Mouse (Mus musculus) bone marrow macrophage, adult 2 months (primary cell): ENCODE data around the gene D1Ertd622e. TPM values are rescaled to one million over a fixed set of nuclear protein-coding genes. Genes with fewer than 3 reads are reported as not detected.

Source experiments
- H3K27ac ChIP-seq: 2 replicates; pipeline ENCODE4 v1.5.1; 2012; ENCODE audit warnings: low read depth, low read length; ENCODE audit not compliant: insufficient read depth
- H3K4me1 ChIP-seq: 2 replicates; pipeline ENCODE4 v1.6.1; 2012; ENCODE audit warnings: low read length; ENCODE audit not compliant: control insufficient read depth, insufficient read depth
- H3K4me3 ChIP-seq: 2 replicates; pipeline ENCODE4 v1.5.1; 2012; ENCODE audit warnings: mild to moderate bottlenecking, low read length, moderate library complexity; ENCODE audit not compliant: insufficient read depth
- CTCF ChIP-seq: IDR thresholded peaks from 2 replicates; pipeline ENCODE4 v1.5.1; 2012; ENCODE audit warnings: low read depth, mild to moderate bottlenecking, low read length, moderate library complexity
- POLR2A ChIP-seq: IDR thresholded peaks from 2 replicates; pipeline ENCODE4 v1.6.1; 2012; ENCODE audit warnings: mild to moderate bottlenecking, low read depth, low read length, borderline replicate concordance
- polyA plus RNA-seq: library from polyadenylated mRNA; stranded (reverse); fragments of >200 nt; gene quantifications from 2 replicates; pipeline ENCODE4 v1.2.4, GENCODE M21; 2012; ENCODE audit not compliant: missing spikeins, insufficient read depth, insufficient read length

D1Ertd622e gene
- polyA plus RNA-seq = 96.0 and 102 TPM in 2 replicates

- no peak for TF ChIP-seq CTCF
- TF ChIP-seq POLR2A = no peak
- peak within 1 kb of the TSS; percentile 89 for H3K4me3 ChIP-seq
- peak within 1 kb of the TSS; percentile 100 for H3K27ac ChIP-seq
- H3K4me1 ChIP-seq = peaks cover 18% of the 10 kb centered on the region
These were observed at the start of gene D1Ertd622e for GRCm38 (mm10) chr1:97661406-97662241. TSS of gene D1Ertd622e (minus strand) at chr1:97662074.

DNA sequence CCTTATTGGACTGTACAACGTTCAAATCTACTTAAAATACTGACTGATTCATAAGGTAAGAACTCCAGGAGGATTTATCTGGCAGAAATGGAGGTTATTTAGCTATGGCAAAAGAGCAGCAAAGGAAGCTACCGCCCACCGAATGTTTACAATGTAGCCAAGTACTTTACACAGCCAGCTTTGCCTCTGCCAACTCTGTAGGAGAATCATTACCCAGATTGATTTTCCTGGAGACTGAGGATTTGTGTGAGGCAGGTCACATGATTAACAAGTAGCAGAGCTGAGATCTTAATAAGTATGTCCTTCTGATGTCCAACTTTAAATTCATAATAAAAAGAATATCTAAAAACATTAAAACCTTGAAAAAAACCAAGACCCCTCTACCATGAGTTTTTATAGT is 48.6 kb upstream of the D1Ertd622e start:
- Histone ChIP-seq H3K4me3 (no peak overlapping the region), H3K4me1 (peaks cover 14% of the 10 kb centered on the region), H3K27ac (no peak overlapping the region)
- no peak for TF ChIP-seq POLR2A
- no peak for TF ChIP-seq CTCF

- Histone ChIP-seq H3K4me1 (peaks cover 5% of the 10 kb centered on the region; the same call in 1 of the 2 replicates), H3K4me3 (no peak overlapping the region), H3K27ac (peak overlapping the region; percentile 19; the same call in 1 of the 2 replicates)
These were observed 43.5 kb upstream of the D1Ertd622e start for GRCm38 (mm10) chr1:97705389-97705788.

DNA sequence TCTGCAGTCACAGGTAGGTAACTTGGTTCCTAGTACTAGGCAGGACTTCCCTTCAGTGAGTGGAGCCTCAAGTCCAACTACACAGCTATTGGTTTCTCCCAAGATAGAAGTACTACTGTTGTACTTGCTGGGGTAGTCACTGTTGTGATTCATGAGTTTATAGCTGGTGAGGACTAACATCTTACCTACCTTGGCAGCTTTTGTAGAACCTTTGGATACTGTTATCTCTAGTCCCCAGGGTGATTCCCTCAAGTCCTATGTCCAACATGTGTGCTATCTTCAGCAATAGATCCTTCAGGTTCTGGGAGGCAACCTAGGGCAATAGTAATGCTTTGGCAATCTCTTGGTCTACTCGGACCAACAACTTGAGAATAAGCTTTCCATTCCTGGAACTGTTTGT is 42.8 kb upstream of the D1Ertd622e start:
- Histone ChIP-seq H3K4me1 (peaks cover 5% of the 10 kb centered on the region; the same call in 1 of the 2 replicates), H3K4me3 (no peak overlapping the region), H3K27ac (no peak overlapping the region)
- TF ChIP-seq POLR2A (no peak), CTCF (no peak)

More at GRCm38 (mm10) chr1:97705389-97705788, 43.5 kb upstream of the D1Ertd622e start:
- TF ChIP-seq CTCF (no peak), POLR2A (no peak)

DNA sequence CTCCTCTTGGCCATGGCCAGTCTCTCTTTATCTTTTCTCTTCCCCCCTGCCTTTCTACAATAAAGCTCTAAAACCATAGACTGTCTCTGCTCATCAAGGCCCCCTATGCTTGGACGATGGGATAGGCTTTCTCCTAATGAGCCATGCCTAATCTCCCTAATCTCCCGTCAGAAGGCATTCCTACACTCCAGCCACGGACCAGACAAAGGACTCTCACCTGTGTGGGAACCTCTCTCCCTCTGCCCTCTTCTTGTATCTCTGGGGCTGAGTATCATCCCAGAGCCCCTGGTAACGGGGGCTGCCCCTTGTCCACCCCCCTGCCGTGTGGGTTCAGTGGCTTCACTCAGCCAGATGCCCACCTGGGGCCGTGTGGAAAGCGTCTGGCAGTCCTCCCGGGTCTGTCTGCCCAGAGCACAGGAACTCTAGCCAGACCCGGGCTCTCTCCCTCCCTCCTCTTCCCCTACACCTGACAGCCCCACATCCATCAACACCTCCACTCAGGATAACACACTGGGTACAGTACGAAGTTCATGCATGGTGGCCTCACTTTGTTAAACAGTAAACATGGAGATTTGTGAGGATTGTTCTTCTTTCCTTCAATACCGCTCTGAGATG is 37.2 kb upstream of the D1Ertd622e start:
- H3K4me3 ChIP-seq = no peak overlapping the region
- H3K27ac ChIP-seq = no peak overlapping the region
- no peaks in the 10 kb centered on the region for H3K4me1 ChIP-seq
- TF ChIP-seq POLR2A (no peak), CTCF (no peak)

GRCm38 (mm10) chr1:97697273-97697672 is 35.4 kb upstream of the D1Ertd622e start:
- no peak for TF ChIP-seq POLR2A
- no peak for TF ChIP-seq CTCF
- H3K27ac ChIP-seq = no peak overlapping the region
- no peaks in the 10 kb centered on the region for H3K4me1 ChIP-seq
- H3K4me3 ChIP-seq = no peak overlapping the region

GRCm38 (mm10) chr1:97693825-97694224 is 32.0 kb upstream of the D1Ertd622e start:
- Histone ChIP-seq H3K4me1 (no peaks in the 10 kb centered on the region), H3K4me3 (no peak overlapping the region), H3K27ac (no peak overlapping the region)
- no peak for TF ChIP-seq CTCF
- TF ChIP-seq POLR2A = no peak

GRCm38 (mm10) chr1:97688756-97689155 is 26.9 kb upstream of the D1Ertd622e start:
- Histone ChIP-seq H3K27ac (no peak overlapping the region), H3K4me3 (no peak overlapping the region), H3K4me1 (peaks cover 7% of the 10 kb centered on the region)
- TF ChIP-seq CTCF (peak; percentile 28; the same call in 1 of the 2 replicates), POLR2A (no peak)

DNA sequence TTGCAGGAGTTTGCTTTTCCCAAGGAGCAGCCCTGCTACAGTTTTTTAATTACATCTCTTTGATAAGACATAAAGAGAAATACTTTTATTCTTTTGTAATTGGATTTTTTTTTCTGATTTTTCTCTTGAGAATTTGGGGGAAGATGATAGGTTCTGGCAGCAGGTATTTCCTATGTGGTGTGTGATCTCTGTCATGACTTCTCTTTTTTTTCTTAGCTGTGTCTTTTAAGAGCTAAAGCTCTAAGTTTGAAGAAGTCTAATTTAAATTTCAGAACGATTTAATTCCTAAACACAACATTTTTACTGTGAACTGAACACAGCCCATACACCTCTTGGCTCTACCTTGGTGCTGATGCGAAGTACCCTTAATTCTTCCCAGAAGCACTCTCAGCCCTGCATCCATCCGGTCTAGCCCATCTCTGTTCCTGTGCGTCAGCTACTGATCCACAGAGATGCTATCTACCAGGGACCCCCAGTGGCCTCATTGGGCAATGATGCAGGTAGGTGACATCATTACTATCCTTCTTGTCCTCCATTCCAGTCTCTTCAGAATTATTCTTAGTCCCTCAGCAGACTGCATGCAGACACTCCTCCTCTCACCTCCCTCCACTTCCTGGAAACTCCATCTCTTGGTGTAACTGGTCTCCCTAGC is 14.8 kb upstream of the D1Ertd622e start:
- TF ChIP-seq POLR2A (no peak), CTCF (no peak)
- peak overlapping the region; percentile 47 for H3K27ac ChIP-seq
- H3K4me1 ChIP-seq = peaks cover 24% of the 10 kb centered on the region
- H3K4me3 ChIP-seq = no peak overlapping the region
